Mouse (Mus musculus): ENCODE results near the gene Ube2cbp. TPM values are rescaled to one million over a fixed set of nuclear protein-coding genes. Genes with fewer than 3 reads are reported as not detected.

The Ube2cbp gene
- total and polyA plus RNA-seq, 2 experiments from 2014 or later = 2.6 to 5.7 TPM

GRCm38 (mm10) chr9:86280461-86281146 lies 184.1 kb downstream of the Ube2cbp start:
- no peaks in the 10 kb centered on the region for H3K36me3 ChIP-seq (replicated peaks; ENCODE audit: control insufficient read depth, insufficient read depth, low read length)
- H3K4me3 ChIP-seq (ENCODE audit: low read depth, low read length) = no peak overlapping the region
- H3K4me2 ChIP-seq (ENCODE audit: low read depth, low read length) = no peak overlapping the region
- DNase-seq (ENCODE audit: low spot score) = no peak
- H3K27ac ChIP-seq (ENCODE audit: low read depth) = no peak overlapping the region
- WGBS = 40% methylated on average over 10 of the region's 10 CpGs
- peaks cover 3% of the 10 kb centered on the region; the same call in 1 of the 2 replicates for H3K4me1 ChIP-seq (ENCODE audit: control insufficient read depth, insufficient read depth)
- peaks cover 4% of the 10 kb centered on the region; the same call in 1 of the 2 replicates for H3K9me3 ChIP-seq (replicated peaks; ENCODE audit: control insufficient read depth, low read length)
- H3K9ac ChIP-seq (replicated peaks; ENCODE audit: low read depth, low read length) = no peak overlapping the region
- ATAC-seq (ENCODE audit: insufficient read depth, low read depth) = no peak
- H3K27me3 ChIP-seq (ENCODE audit: control insufficient read depth, insufficient read depth, low read length) = no peaks in the 10 kb centered on the region
- TF ChIP-seq CTCF (IDR thresholded peaks at IDR 0.05; ENCODE audit: low read depth) (no peak), EP300 (IDR thresholded peaks at IDR 0.05; ENCODE audit: low read depth) (no peak)

GRCm38 (mm10) chr9:86269541-86269940 lies 195.2 kb downstream of the Ube2cbp start:
- Histone ChIP-seq H3K4me3 (ENCODE audit: low read depth, low read length) (no peak overlapping the region), H3K27me3 (ENCODE audit: control insufficient read depth, insufficient read depth, low read length) (no peaks in the 10 kb centered on the region), H3K9ac (replicated peaks; ENCODE audit: low read depth, low read length) (no peak overlapping the region), H3K4me2 (ENCODE audit: low read depth, low read length) (no peak overlapping the region), H3K27ac (ENCODE audit: low read depth) (no peak overlapping the region), H3K4me1 (ENCODE audit: control insufficient read depth, insufficient read depth) (no peaks in the 10 kb centered on the region), H3K36me3 (replicated peaks; ENCODE audit: control insufficient read depth, insufficient read depth, low read length) (no peaks in the 10 kb centered on the region), H3K9me3 (replicated peaks; ENCODE audit: control insufficient read depth, low read length) (no peaks in the 10 kb centered on the region)
- DNase-seq (ENCODE audit: low spot score) (no peak), ATAC-seq (ENCODE audit: insufficient read depth, low read depth) (no peak)
- TF ChIP-seq CTCF (IDR thresholded peaks at IDR 0.05; ENCODE audit: low read depth) = no peak
- no peak for TF ChIP-seq EP300 (IDR thresholded peaks at IDR 0.05; ENCODE audit: low read depth)
- WGBS = 68% methylated on average over 5 of the region's 5 CpGs

DNA sequence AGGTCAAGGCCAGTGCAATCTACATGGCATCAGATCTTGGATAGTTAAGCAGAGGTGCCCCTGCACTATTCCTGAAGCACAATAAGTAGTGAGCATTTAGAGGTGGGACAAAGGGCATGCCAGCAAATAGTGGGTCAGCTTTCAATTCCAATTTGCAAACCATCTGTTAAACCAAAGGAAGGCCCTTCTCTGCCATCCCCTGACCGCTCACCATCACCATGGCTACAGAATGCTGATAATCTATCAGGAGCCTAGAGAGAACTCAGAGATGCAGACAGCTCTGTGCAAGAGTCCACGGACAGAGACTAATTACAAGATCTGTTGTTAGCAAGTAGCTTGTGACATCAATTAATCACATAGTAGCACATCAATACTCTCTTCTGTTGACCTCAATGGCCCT lies 198.1 kb downstream of the Ube2cbp start:
- H3K4me2 ChIP-seq (ENCODE audit: low read depth, low read length) = no peak overlapping the region
- TF ChIP-seq EP300 (IDR thresholded peaks at IDR 0.05; ENCODE audit: low read depth) (no peak), CTCF (IDR thresholded peaks at IDR 0.05; ENCODE audit: low read depth) (no peak)
- no peak for ATAC-seq (ENCODE audit: insufficient read depth, low read depth)
- no peak for DNase-seq (ENCODE audit: low spot score)
- H3K27me3 ChIP-seq (ENCODE audit: control insufficient read depth, insufficient read depth, low read length) = no peaks in the 10 kb centered on the region
- no peaks in the 10 kb centered on the region for H3K9me3 ChIP-seq (replicated peaks; ENCODE audit: control insufficient read depth, low read length)
- no peak overlapping the region for H3K27ac ChIP-seq (ENCODE audit: low read depth)
- no peak overlapping the region for H3K4me3 ChIP-seq (ENCODE audit: low read depth, low read length)
- no peak overlapping the region for H3K9ac ChIP-seq (replicated peaks; ENCODE audit: low read depth, low read length)
- no peaks in the 10 kb centered on the region for H3K4me1 ChIP-seq (ENCODE audit: control insufficient read depth, insufficient read depth)
- no peaks in the 10 kb centered on the region for H3K36me3 ChIP-seq (replicated peaks; ENCODE audit: control insufficient read depth, insufficient read depth, low read length)
- WGBS = 46% methylated on average over 2 of the region's 2 CpGs

Other genes starting within 250 kb of the Ube2cbp start
- 21.3 and 23.1 TPM in 2 replicates for gene Dop1a, start 2.2 kb upstream of the Ube2cbp start, total RNA-seq (2014; rRNA removed; ENCODE audit: low replicate concordance)
- gene Dop1a, start 2.2 kb upstream of the Ube2cbp start, polyA plus RNA-seq (2015; fragmentation: Nextera tagmentation; extraction: Ambion mirVana) = 7.1 and 8.2 TPM in 2 replicates
- gene Pgm3, start 106.9 kb upstream of the Ube2cbp start, total RNA-seq (2014; rRNA removed; ENCODE audit: low replicate concordance) = 6.8 and 17.2 TPM in 2 replicates
- gene Pgm3, start 106.9 kb upstream of the Ube2cbp start, polyA plus RNA-seq (2015; fragmentation: Nextera tagmentation; extraction: Ambion mirVana) = 11.9 and 12.1 TPM in 2 replicates
- gene Rwdd2a, start 107.0 kb upstream of the Ube2cbp start, total RNA-seq (2014; rRNA removed; ENCODE audit: low replicate concordance) = not detected in 2 replicates
- 2.2 and 2.5 TPM in 2 replicates for gene Rwdd2a, start 107.0 kb upstream of the Ube2cbp start, polyA plus RNA-seq (2015; fragmentation: Nextera tagmentation; extraction: Ambion mirVana)
- 9.2 and 12.2 TPM in 2 replicates for gene Me1, start 231.0 kb upstream of the Ube2cbp start, total RNA-seq (2014; rRNA removed; ENCODE audit: low replicate concordance)
- gene Me1, start 231.0 kb upstream of the Ube2cbp start, polyA plus RNA-seq (2015; fragmentation: Nextera tagmentation; extraction: Ambion mirVana) = 35.1 and 36.2 TPM in 2 replicates